9 mouse cellular contexts compared by ENCODE assay signal in the genomic region with DNA sequence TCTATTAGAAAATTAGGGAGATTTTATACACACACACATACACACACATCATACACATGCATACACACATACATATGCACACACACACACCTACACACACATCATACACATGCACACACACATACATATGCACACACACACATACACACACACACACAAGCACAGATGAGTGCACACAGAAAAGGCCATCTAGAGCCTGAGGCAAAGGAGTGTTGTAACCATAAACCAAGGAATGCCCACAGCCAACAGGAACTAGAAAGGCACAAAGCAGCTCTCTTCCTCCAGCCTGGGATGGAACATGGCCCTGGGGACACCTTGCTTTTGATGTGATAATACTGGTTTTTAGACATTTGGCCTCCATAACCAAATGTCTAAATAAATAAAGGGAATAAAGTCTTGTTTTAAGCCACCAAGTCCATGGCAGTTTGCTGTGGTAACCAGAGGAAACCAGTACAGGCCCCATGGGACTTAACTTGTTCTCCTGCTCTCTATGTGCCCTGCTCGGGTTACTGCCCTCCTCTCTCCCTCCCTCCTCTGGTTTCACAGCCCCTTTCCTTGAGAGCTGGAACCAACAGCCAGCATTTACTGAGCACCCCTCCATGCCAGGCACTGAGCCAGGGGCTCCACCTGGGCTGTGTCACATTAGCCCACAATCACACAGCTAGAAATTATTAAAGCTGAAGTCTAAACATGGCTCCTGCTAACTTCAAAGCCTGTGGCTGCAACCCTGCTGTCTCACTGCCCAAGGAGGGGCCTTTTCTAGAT. TPM values are rescaled to one million over a fixed set of nuclear protein-coding genes. Genes with fewer than 3 reads are reported as not detected.
DNase-seq lines count a peak whose midpoint lies in the region; ATAC-seq and TF ChIP-seq lines count a peak whose summit lies in the region.
"Had no signal": no experiment of that assay in that cellular context is flagged by ENCODE, and none has a peak within 500 bp of the region (broad histone marks: within the 10 kb centered on the region; RNA-seq: fewer than 3 reads in every experiment).

No protein-coding gene starts in this region.

- no peak for ATAC-seq in midbrain, embryonic 11.5 days (ENCODE audit: low FRiP score)
- ATAC-seq in midbrain, embryonic 15.5 days (replicated peaks): no peak
- peak; percentile 32 for ATAC-seq in heart, embryonic 15.5 days (replicated peaks; ENCODE audit: insufficient number of reproducible peaks, insufficient read depth, low FRiP score, low read depth)

- no peaks in the 10 kb centered on the region for H3K9me3 ChIP-seq in midbrain, embryonic 11.5 days (ENCODE audit: control insufficient read depth, low read length)
- no peaks in the 10 kb centered on the region for H3K9me3 ChIP-seq in midbrain, embryonic 15.5 days
- H3K9me3 ChIP-seq in heart, embryonic 15.5 days (replicated peaks): no peaks in the 10 kb centered on the region
- H3K9me3 ChIP-seq: midbrain, embryonic 12.5 days had no signal

- DNase-seq in midbrain, embryonic 11.5 days (ENCODE audit: low spot score, missing footprints): peak; percentile 84
- peak; percentile 29 to 48 for DNase-seq in kidney, postnatal 25 days
- DNase-seq in spleen, postnatal 36 days (ENCODE audit: low spot score in 2 of 2): peak; percentile 76 to 78
- no peak for DNase-seq in right cerebral cortex, postnatal 36 days (ENCODE audit: low spot score in 2 of 2)
- DNase-seq in urinary bladder, postnatal 10 days (ENCODE audit: low spot score): no peak

- H3K4me1 ChIP-seq in midbrain, embryonic 11.5 days (ENCODE audit: control insufficient read depth, insufficient read depth, low read length): no peaks in the 10 kb centered on the region
- peaks cover 6% of the 10 kb centered on the region; the same call in 1 of the 2 replicates for H3K4me1 ChIP-seq in midbrain, embryonic 15.5 days
- peaks cover 4% of the 10 kb centered on the region for H3K4me1 ChIP-seq in cortical plate, adult 2 months (ENCODE audit: control insufficient read depth, insufficient read depth, low read length)
- H3K4me1 ChIP-seq in heart, embryonic 15.5 days (replicated peaks): peaks cover 58% of the 10 kb centered on the region

- no peak for TF ChIP-seq CTCF in cortical plate, adult 2 months (IDR thresholded peaks at IDR 0.05; ENCODE audit: extremely low read depth, insufficient read depth, low read length)

- H3K27me3 ChIP-seq in midbrain, embryonic 11.5 days (ENCODE audit: control insufficient read depth, insufficient read depth, low read length): no peaks in the 10 kb centered on the region
- H3K27me3 ChIP-seq in midbrain, embryonic 15.5 days (replicated peaks): no peaks in the 10 kb centered on the region
- no peaks in the 10 kb centered on the region for H3K27me3 ChIP-seq in heart, embryonic 15.5 days
- H3K27me3 ChIP-seq: midbrain, embryonic 12.5 days had no signal

- no peak overlapping the region for H3K4me2 ChIP-seq in midbrain, embryonic 11.5 days
- H3K4me2 ChIP-seq in midbrain, embryonic 15.5 days: no peak overlapping the region
- no peak overlapping the region for H3K4me2 ChIP-seq in heart, embryonic 15.5 days
- H3K4me2 ChIP-seq: midbrain, embryonic 12.5 days had no signal

- no peak for TF ChIP-seq POLR2A in cortical plate, adult 2 months (IDR thresholded peaks at IDR 0.05; ENCODE audit: extremely low read depth, insufficient read depth, low read length)

- H3K4me3 ChIP-seq in midbrain, embryonic 11.5 days (ENCODE audit: low read depth, low read length): no peak overlapping the region
- H3K4me3 ChIP-seq in midbrain, embryonic 15.5 days: no peak overlapping the region
- no peak overlapping the region for H3K4me3 ChIP-seq in cortical plate, adult 2 months (ENCODE audit: insufficient read depth, low read length)
- H3K4me3 ChIP-seq in heart, embryonic 15.5 days: no peak overlapping the region
- H3K4me3 ChIP-seq: midbrain, embryonic 12.5 days had no signal

- H3K27ac ChIP-seq in midbrain, embryonic 11.5 days (ENCODE audit: low read depth, low read length): no peak overlapping the region
- H3K27ac ChIP-seq in midbrain, embryonic 15.5 days: no peak overlapping the region
- peak overlapping the region; percentile 54; the same call in 1 of the 2 replicates for H3K27ac ChIP-seq in cortical plate, adult 2 months (ENCODE audit: insufficient read depth, low read length)
- peak overlapping the region; percentile 79 for H3K27ac ChIP-seq in heart, embryonic 15.5 days
- H3K27ac ChIP-seq: midbrain, embryonic 12.5 days had no signal

- no peak overlapping the region for H3K9ac ChIP-seq in midbrain, embryonic 11.5 days (ENCODE audit: low read length)
- H3K9ac ChIP-seq in midbrain, embryonic 15.5 days: no peak overlapping the region
- H3K9ac ChIP-seq in heart, embryonic 15.5 days: no peak overlapping the region
- H3K9ac ChIP-seq: midbrain, embryonic 12.5 days had no signal

- no peaks in the 10 kb centered on the region for H3K36me3 ChIP-seq in midbrain, embryonic 11.5 days (ENCODE audit: control insufficient read depth, insufficient read depth, low read length)
- no peaks in the 10 kb centered on the region for H3K36me3 ChIP-seq in midbrain, embryonic 15.5 days (replicated peaks)
- H3K36me3 ChIP-seq in heart, embryonic 15.5 days: no peaks in the 10 kb centered on the region
- H3K36me3 ChIP-seq: midbrain, embryonic 12.5 days had no signal

- WGBS in midbrain, embryonic 11.5 days: 19% methylated on average over 1 of the region's 1 CpGs
- WGBS in midbrain, embryonic 15.5 days: 20% methylated on average over 1 of the region's 1 CpGs
- WGBS in heart, embryonic 15.5 days: 14% methylated on average over 1 of the region's 1 CpGs

RNA-seq across cellular contexts. Expression of a gene that starts 46.3 kb away (rescaled TPM):
- 247 and 272 TPM in 2 replicates for polyA plus RNA-seq in midbrain, embryonic 11.5 days (2014; fragmentation: Nextera tagmentation; extraction: Ambion mirVana)
- 195 and 199 TPM in 2 replicates for polyA plus RNA-seq in midbrain, embryonic 15.5 days (2015; fragmentation: Nextera tagmentation; extraction: Ambion mirVana)
- 241 and 252 TPM in 2 replicates for polyA plus RNA-seq in cortical plate, adult 2 months (2012; rRNA removed)
- polyA plus RNA-seq in heart, embryonic 15.5 days (2015; fragmentation: Nextera tagmentation; extraction: Ambion mirVana): 212 and 253 TPM in 2 replicates

Comparison
In these comparisons a context has a peak if more than half of its experiments do, and no peak if none do; other contexts are left out.
1. DNase-seq: peak in midbrain, embryonic 11.5 days (single experiment), kidney, postnatal 25 days (2 of 2) and spleen, postnatal 36 days (2 of 2); none in right cerebral cortex, postnatal 36 days (0 of 2) and urinary bladder, postnatal 10 days (single experiment).
2. H3K27ac ChIP-seq: peak in cortical plate, adult 2 months (single experiment) and heart, embryonic 15.5 days (single experiment); none in midbrain, embryonic 11.5 days (single experiment) and midbrain, embryonic 15.5 days (single experiment).